27 mouse cellular contexts compared by ENCODE assay signal in genomic region chr12:85736960-85737359, GRCm38 (mm10). TPM values are rescaled to one million over a fixed set of nuclear protein-coding genes. Genes with fewer than 3 reads are reported as not detected.
DNase-seq lines count a peak whose midpoint lies in the region; ATAC-seq lines count a peak whose summit lies in the region.
"Had no signal": no experiment of that assay in that cellular context is flagged by ENCODE, and none has a peak within 500 bp of the region (broad histone marks: within the 10 kb centered on the region; RNA-seq: fewer than 3 reads in every experiment).

No protein-coding gene starts in this region.

- H3K9me3 ChIP-seq in heart, embryonic 10.5 days: no peaks in the 10 kb centered on the region
- H3K9me3 ChIP-seq in kidney, embryonic 16.5 days (ENCODE audit: low read length): no peaks in the 10 kb centered on the region
- H3K9me3 ChIP-seq: embryonic facial prominence, embryonic 15.5 days; forebrain, embryonic 15.5 days; heart, embryonic 15.5 days; hindbrain, embryonic 13.5 days; limb, embryonic 15.5 days; liver, embryonic 15.5 days; lung, embryonic 15.5 days; midbrain, embryonic 10.5 days; stomach, embryonic 15.5 days had no signal

- ATAC-seq in kidney, embryonic 16.5 days (ENCODE audit: low FRiP score, low TSS enrichment): no peak
- ATAC-seq in megakaryocyte, adult 5-6 weeks (ENCODE audit: poor library complexity, severe bottlenecking): no peak
- ATAC-seq: forebrain, embryonic 15.5 days had no signal

- H3K36me3 ChIP-seq in heart, embryonic 10.5 days: no peaks in the 10 kb centered on the region
- no peaks in the 10 kb centered on the region for H3K36me3 ChIP-seq in kidney, embryonic 16.5 days (ENCODE audit: insufficient read depth, low read length)
- H3K36me3 ChIP-seq: embryonic facial prominence, embryonic 15.5 days; forebrain, embryonic 15.5 days; heart, embryonic 15.5 days; hindbrain, embryonic 13.5 days; limb, embryonic 15.5 days; liver, embryonic 15.5 days; lung, embryonic 15.5 days; midbrain, embryonic 10.5 days; stomach, embryonic 15.5 days had no signal

- DNase-seq in heart, embryonic 10.5 days (ENCODE audit: low spot score): peak; percentile 54
- no peak for DNase-seq in heart, adult 8-10 months (ENCODE audit: low spot score)
- peak; percentile 43 for DNase-seq in right cerebral cortex, adult 18-20 months
- no peak for DNase-seq in right cerebral cortex, postnatal 4 days
- DNase-seq in layer of hippocampus, adult 8-10 months (ENCODE audit: low spot score in 2 of 2): peak; percentile 24 to 28
- DNase-seq in telencephalon, adult 2 months (ENCODE audit: low read depth, low spot score): peak; percentile 8
- DNase-seq: cerebellum, adult 9-10 months; gastrocnemius, postnatal 36 days; heart, adult 2 months; heart, postnatal 36 days; kidney, adult 11 months; thymus, adult 18-20 months; thymus, postnatal 4 days had no signal

- WGBS in heart, embryonic 10.5 days: 81% methylated on average over 3 of the region's 3 CpGs
- WGBS in kidney, embryonic 16.5 days: 88% methylated on average over 3 of the region's 3 CpGs

- no peaks in the 10 kb centered on the region for H3K4me1 ChIP-seq in heart, embryonic 10.5 days
- H3K4me1 ChIP-seq in kidney, embryonic 16.5 days (ENCODE audit: insufficient read depth, low read length): no peaks in the 10 kb centered on the region
- H3K4me1 ChIP-seq: embryonic facial prominence, embryonic 15.5 days; forebrain, embryonic 15.5 days; hindbrain, embryonic 13.5 days; limb, embryonic 15.5 days; liver, embryonic 15.5 days; lung, embryonic 15.5 days; midbrain, embryonic 10.5 days; stomach, embryonic 15.5 days had no signal

- H3K4me3 ChIP-seq in heart, embryonic 10.5 days: no peak overlapping the region
- H3K4me3 ChIP-seq in kidney, embryonic 16.5 days (ENCODE audit: low read length): no peak overlapping the region
- H3K4me3 ChIP-seq: embryonic facial prominence, embryonic 15.5 days; forebrain, embryonic 15.5 days; heart, adult 2 months; heart, embryonic 15.5 days; hindbrain, embryonic 13.5 days; limb, embryonic 15.5 days; liver, embryonic 15.5 days; lung, embryonic 15.5 days; midbrain, embryonic 10.5 days; stomach, embryonic 15.5 days had no signal

- no peaks in the 10 kb centered on the region for H3K27me3 ChIP-seq in heart, embryonic 10.5 days (ENCODE audit: insufficient read depth, poor library complexity, severe bottlenecking)
- H3K27me3 ChIP-seq in kidney, embryonic 16.5 days (ENCODE audit: insufficient read depth, low read length): no peaks in the 10 kb centered on the region; the same call in 1 of the 2 replicates
- H3K27me3 ChIP-seq: embryonic facial prominence, embryonic 15.5 days; forebrain, embryonic 15.5 days; heart, embryonic 15.5 days; hindbrain, embryonic 13.5 days; limb, embryonic 15.5 days; liver, embryonic 15.5 days; lung, embryonic 15.5 days; stomach, embryonic 15.5 days had no signal

- no peak overlapping the region for H3K9ac ChIP-seq in kidney, embryonic 16.5 days (replicated peaks; ENCODE audit: low read length)
- H3K9ac ChIP-seq: embryonic facial prominence, embryonic 15.5 days; forebrain, embryonic 15.5 days; heart, embryonic 15.5 days; hindbrain, embryonic 13.5 days; limb, embryonic 15.5 days; liver, embryonic 15.5 days; lung, embryonic 15.5 days; stomach, embryonic 15.5 days had no signal

- H3K27ac ChIP-seq in heart, embryonic 10.5 days: no peak overlapping the region
- no peak overlapping the region for H3K27ac ChIP-seq in kidney, embryonic 16.5 days (ENCODE audit: low read length)
- H3K27ac ChIP-seq: embryonic facial prominence, embryonic 15.5 days; forebrain, embryonic 15.5 days; heart, adult 2 months; heart, embryonic 15.5 days; hindbrain, embryonic 13.5 days; kidney, postnatal 0 days; limb, embryonic 15.5 days; liver, embryonic 15.5 days; lung, embryonic 15.5 days; midbrain, embryonic 10.5 days; stomach, embryonic 15.5 days had no signal

- H3K4me2 ChIP-seq in kidney, embryonic 16.5 days (replicated peaks; ENCODE audit: low read depth, low read length): no peak overlapping the region
- H3K4me2 ChIP-seq: embryonic facial prominence, embryonic 15.5 days; forebrain, embryonic 15.5 days; heart, embryonic 15.5 days; hindbrain, embryonic 13.5 days; limb, embryonic 15.5 days; liver, embryonic 15.5 days; lung, embryonic 15.5 days; stomach, embryonic 15.5 days had no signal

RNA-seq across cellular contexts. Expression of gene Flvcr2, which starts 9.4 kb away (rescaled TPM):
- polyA plus RNA-seq in heart, embryonic 10.5 days (2016; fragmentation: Nextera tagmentation; extraction: Ambion mirVana): 4.9 and 7.8 TPM in 2 replicates
- total RNA-seq in heart, adult 8-10 months (2022): 1 to 10 TPM; 1.9 to 2.6 (median 2.3) TPM
- 1 to 10 TPM; 1.5 to 2.7 (median 2.2) TPM for total RNA-seq in layer of hippocampus, adult 8-10 months (2022)
- 6.2 and 7.1 TPM in 2 replicates for polyA plus RNA-seq in kidney, embryonic 16.5 days (2015; fragmentation: Nextera tagmentation; extraction: Ambion mirVana)
- not detected in 2 replicates for total RNA-seq in megakaryocyte, adult 5-6 weeks (2015)
- not detected in 2 replicates for total RNA-seq in megakaryocyte, adult 5-6 weeks (2017)
- total RNA-seq: MEL; neutrophil, adult 5-6 weeks had no signal

RNA-seq across cellular contexts. Expression of gene Batf, which starts 50.5 kb away (rescaled TPM):
- polyA plus RNA-seq in heart, embryonic 10.5 days (2016; fragmentation: Nextera tagmentation; extraction: Ambion mirVana): 4.7 and 7.1 TPM in 2 replicates
- 1 to 10 TPM in 1 of 4 experiments, under 1 TPM in 3; 0.38 to 1.1 (median 0.91) TPM for total RNA-seq in heart, adult 8-10 months (2022)
- total RNA-seq in layer of hippocampus, adult 8-10 months (2022): 1 to 10 TPM in 1 of 4 experiments, under 1 TPM in 1, not detected in 2; 0.94 to 1.2 TPM
- 3.9 TPM in 2 replicates for polyA plus RNA-seq in kidney, embryonic 16.5 days (2015; fragmentation: Nextera tagmentation; extraction: Ambion mirVana)
- 10.6 and 11.5 TPM in 2 replicates for total RNA-seq in megakaryocyte, adult 5-6 weeks (2015)
- 31.5 and 41.2 TPM in 2 replicates for total RNA-seq in megakaryocyte, adult 5-6 weeks (2017)
- total RNA-seq: gastrocnemius, postnatal 36 days had no signal

Comparison
In these comparisons a context has a peak if more than half of its experiments do, and no peak if none do; other contexts are left out.
1. DNase-seq: peak in heart, embryonic 10.5 days (single experiment), right cerebral cortex, adult 18-20 months (single experiment), layer of hippocampus, adult 8-10 months (2 of 2) and telencephalon, adult 2 months (single experiment); none in heart, adult 8-10 months (single experiment) and right cerebral cortex, postnatal 4 days (single experiment).
2. RNA of gene Batf, which starts 50.5 kb away (total RNA-seq): 10.6 to 41.2 TPM in megakaryocyte, adult 5-6 weeks; 0.94 to 1.2 TPM in layer of hippocampus, adult 8-10 months and 0.38 to 1.1 TPM in heart, adult 8-10 months; every median in the first group is over 4 times any median in the second.